Mouse (Mus musculus): ENCODE data around the gene Dnaja3. TPM values are rescaled to one million over a fixed set of nuclear protein-coding genes. Genes with fewer than 3 reads are reported as not detected.
A peak's percentile ranks its signal among the peaks of the same experiment; 100 is the strongest.
"Not testable (repeated sequence)": the region's sequence is repeated elsewhere in the genome, so short reads cannot be mapped to it uniquely, and the experiment has no call there.

The Dnaja3 gene
- total RNA-seq, 2 experiments from 2014 or later, result 56.9 to 62.2 TPM

DNA sequence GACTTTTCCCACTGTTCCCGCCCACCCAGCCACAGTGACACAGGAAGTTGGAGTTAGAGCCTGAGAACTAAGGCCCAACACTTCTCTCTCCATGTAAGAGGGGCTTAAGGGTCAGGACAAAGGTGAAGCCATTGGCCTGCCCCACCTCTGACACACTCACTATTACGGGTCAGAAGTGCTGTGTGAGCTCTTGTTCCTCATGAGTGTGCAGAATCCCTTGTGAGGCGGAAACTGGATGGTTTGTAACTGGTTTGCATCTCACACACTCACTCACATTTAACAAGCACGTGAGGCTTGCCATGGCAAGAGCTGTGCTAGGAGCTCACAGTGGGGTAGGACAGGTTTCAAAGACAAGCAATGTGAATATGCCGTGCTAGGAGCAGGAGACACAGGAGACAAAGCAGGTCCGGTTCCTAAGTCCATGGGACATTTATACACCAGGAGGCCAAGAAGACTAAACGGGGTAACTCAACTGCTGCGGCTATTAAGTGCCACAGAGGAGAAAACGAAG is 16.8 kb downstream of the Dnaja3 start:
- H3K4me3 ChIP-seq, result no peak overlapping the region
- intact Hi-C loops (cut with DNase I), result no loop called here
- TF ChIP-seq CTCF (IDR thresholded peaks at IDR 0.05), result no peak
- no peak for DNase-seq (ENCODE audit: extremely low spot score in 1 of 2, low spot score in 2 of 2)
- peak overlapping the region; percentile 73; the same call in 1 of the 2 replicates for H3K27ac ChIP-seq

DNA sequence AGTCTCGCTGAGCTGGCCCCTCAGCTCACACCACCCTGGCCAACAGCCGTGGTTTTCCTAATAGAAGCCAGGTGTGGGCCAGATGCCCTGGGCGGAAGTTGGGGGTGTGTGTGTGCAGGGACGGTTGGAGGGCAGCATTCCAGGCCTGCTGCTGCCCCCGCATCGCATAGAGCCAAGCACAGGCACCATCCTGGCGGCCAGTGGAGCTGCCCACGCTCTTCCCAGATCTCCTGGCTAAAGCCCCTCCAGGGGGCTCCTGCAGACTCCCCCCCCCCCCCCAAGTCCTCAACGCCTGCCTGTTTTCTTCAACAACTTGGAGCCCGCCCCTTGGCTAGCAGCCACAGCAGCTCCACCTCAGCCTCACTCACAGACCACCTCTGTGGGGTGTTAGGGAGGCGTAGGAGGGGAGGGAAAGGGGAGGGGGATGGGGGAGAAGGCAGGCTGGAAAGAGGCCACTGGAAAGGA is 19.0 kb downstream of the Dnaja3 start:
- intact Hi-C loops (cut with DNase I), result loop anchor here (1.0 kb wide), 1 partner anchor 17 kb away; no protein-coding TSS in a partner anchor
- DNase-seq (ENCODE audit: extremely low spot score in 1 of 2, low spot score in 2 of 2), result no peak
- no peak overlapping the region for H3K4me3 ChIP-seq

DNA sequence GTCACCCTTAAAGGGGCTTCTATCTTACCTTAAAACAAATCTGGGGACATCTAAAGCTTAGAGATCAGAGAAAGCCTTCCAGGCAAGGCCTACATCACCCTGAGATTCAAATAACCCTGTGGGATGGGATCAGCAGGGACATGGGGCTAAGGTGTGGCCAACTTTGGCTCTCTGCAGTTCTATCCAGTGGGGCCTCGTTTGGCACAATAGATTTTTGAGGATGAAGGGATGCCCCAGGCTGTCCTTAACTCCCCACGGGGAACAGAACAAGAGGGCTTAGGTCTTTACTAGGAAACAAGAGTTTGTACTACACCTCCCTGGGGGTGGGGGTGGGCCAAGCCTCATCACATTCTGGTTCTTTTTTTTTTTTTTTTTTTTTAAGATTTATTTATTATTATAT is 19.5 kb downstream of the Dnaja3 start:
- intact Hi-C loops (cut with DNase I), result loop anchor here (1.0 kb wide), 1 partner anchor 17 kb away; no protein-coding TSS in a partner anchor
- H3K27ac ChIP-seq, result peak overlapping the region; percentile 66
- no peak overlapping the region for H3K4me3 ChIP-seq
- no peak for TF ChIP-seq CTCF (IDR thresholded peaks at IDR 0.05)
- no peak for DNase-seq (ENCODE audit: extremely low spot score in 1 of 2, low spot score in 2 of 2)

More for the DNA sequence above, 19.0 kb downstream of the Dnaja3 start:
- TF ChIP-seq CTCF (IDR thresholded peaks at IDR 0.05), result no peak
- peak overlapping the region; percentile 70 for H3K27ac ChIP-seq

DNA sequence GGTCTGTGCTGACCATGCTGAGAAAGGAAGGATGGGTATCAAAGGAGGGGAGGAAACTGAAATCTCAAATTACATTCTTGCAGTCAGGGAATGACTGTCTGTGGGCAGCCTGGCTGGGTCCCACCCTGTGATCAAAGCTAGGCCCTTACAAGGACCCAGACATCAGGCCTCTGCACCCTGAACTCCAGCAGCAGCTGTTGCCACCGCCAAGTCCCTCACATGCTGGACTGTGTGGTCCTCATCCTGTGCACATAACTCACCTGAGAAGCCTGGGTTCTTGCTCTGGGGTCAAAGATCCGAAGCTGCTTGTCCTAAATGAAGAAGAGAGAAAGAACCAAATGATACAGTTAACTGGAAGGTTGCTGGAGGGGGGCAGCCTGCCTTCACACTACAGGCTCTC is 21.8 kb downstream of the Dnaja3 start:
- TF ChIP-seq CTCF (IDR thresholded peaks at IDR 0.05), result no peak
- intact Hi-C loops (cut with DNase I), result no loop called here

DNA sequence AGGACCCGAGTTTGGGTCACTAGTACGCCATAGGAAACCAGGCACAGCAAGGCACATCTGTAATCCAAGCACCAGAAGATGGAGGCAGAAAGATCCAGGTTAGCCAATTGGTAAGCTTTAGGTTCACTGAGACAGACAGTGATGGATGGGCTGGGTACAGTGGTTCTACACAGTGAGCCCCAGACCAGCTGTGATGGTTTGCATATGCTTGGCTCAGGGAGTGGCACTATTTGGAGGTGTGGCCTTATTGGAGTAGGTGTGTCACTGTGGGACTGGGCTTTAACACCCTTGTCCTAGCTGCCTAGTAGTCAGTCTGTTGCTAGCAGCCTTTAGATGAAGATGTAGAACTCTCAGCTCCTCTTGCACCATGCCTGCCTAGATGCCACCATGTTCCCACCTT is 24.0 kb downstream of the Dnaja3 start:
- no peak for TF ChIP-seq CTCF (IDR thresholded peaks at IDR 0.05)
- no peak for DNase-seq (ENCODE audit: extremely low spot score in 1 of 2, low spot score in 2 of 2)
- intact Hi-C loops (cut with DNase I), result no loop called here
- Histone ChIP-seq H3K4me3 (no peak overlapping the region), H3K27ac (no peak overlapping the region)

More for the DNA sequence above, 21.8 kb downstream of the Dnaja3 start:
- no peak overlapping the region for H3K27ac ChIP-seq
- no peak overlapping the region for H3K4me3 ChIP-seq
- no peak for DNase-seq (ENCODE audit: extremely low spot score in 1 of 2, low spot score in 2 of 2)

DNA sequence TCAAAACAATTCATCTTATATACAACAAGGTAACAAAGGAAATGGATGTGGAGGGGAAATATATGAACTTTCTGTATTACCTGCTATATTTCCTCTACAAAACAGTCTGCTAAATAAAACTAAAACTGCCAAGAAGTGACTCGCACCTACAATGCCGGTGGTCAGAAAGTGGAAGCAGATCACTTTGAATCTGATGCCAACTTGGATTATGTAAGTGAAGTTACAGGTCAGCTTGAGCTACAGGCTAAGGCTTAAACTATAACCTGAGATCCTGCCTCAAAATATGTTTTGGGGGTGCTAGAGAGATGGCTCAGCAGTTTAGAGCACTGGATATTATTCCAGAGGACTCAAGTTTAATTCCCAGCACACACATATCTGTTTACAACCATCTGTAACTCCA is 25.9 kb downstream of the Dnaja3 start:
- H3K4me3 ChIP-seq, result no peak overlapping the region
- no peak for DNase-seq (ENCODE audit: extremely low spot score in 1 of 2, low spot score in 2 of 2)
- no peak for TF ChIP-seq CTCF (IDR thresholded peaks at IDR 0.05)
- intact Hi-C loops (cut with DNase I), result loop anchor here (5.0 kb wide), 2 partner anchors 98 to 178 kb away; no protein-coding TSS in a partner anchor
- no peak overlapping the region for H3K27ac ChIP-seq

DNA sequence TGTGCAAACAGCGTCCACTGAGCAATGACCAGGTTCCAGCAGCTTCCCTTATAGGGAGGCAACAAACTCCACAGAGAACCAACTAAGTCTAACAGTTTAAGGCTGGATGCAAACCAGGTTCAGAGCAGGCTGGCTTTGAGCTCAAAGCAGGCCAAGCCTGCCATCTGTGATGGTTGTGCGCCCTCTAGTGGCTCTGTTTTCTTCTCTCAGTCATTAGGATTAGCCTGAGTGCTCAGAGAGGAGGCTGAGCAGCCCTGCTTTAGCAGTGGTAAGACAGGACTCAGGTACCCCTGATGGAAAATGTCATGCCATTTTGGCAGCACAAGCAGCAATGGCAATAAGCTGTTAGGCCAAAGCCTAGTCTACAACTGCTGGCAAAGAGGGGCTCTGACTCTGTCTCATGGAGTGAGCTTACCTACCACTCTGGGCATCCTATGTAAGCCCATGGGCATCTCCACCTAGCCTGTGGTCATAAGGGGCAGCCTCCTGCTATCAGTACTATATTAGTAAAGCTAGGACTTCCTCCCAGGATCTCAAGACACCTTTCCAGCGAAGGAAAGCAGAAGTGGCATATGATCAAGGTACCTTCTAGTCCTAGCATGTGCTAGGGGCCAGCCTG is 27.5 kb downstream of the Dnaja3 start:
- DNase-seq (ENCODE audit: extremely low spot score in 1 of 2, low spot score in 2 of 2), result peak; percentile 81 to 88
- intact Hi-C loops (cut with DNase I), result loop anchor here (1.0 to 5.0 kb wide), 3 partner anchors 37 to 180 kb away; no protein-coding TSS in a partner anchor
- Histone ChIP-seq H3K4me3 (no peak overlapping the region), H3K27ac (no peak overlapping the region)
- peak; percentile 96 for TF ChIP-seq CTCF (IDR thresholded peaks at IDR 0.05)

DNA sequence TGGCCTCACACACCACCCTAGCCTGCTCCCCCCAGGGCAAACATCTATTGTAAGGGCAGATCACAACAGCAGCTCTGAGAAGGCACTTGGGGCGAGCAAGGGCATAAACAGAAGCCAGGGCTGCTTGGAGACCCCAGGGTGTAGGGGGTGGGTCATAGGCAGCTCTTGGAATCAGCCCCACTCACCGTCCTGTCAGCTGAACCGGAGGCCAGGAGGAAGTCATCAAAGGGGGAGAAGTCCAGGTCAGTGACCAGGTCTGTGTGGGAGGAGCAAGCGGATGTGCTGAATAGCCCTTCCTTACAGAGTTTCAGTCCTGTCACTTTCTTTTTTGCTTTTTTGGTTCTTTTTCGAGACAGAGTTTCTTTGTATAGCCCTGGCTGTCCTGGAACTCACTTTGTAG is 30.5 kb downstream of the Dnaja3 start:
- DNase-seq (ENCODE audit: extremely low spot score in 1 of 2, low spot score in 2 of 2), result no peak
- Histone ChIP-seq H3K4me3 (no peak overlapping the region), H3K27ac (no peak overlapping the region)
- intact Hi-C loops (cut with DNase I), result no loop called here
- TF ChIP-seq CTCF (IDR thresholded peaks at IDR 0.05), result no peak

DNA sequence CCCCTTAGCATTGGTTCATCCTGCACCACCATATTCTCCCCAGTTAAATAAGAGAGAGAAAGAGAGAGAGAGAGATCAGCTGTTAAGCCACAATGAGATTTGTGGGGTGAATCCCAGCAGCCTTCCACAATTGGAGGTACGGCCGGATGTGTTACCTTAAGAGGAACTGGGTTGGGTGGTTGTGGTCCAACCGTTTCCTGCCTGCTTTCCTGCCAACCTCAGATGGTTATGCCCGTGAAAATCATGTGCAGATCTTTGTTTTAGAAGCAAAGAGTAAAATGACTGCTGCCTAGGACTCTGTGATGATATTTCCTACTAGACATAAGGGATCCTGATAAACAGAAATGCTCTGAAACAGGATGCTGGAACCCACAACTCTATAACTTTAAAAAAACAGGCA is 34.3 kb downstream of the Dnaja3 start:
- no peak overlapping the region for H3K27ac ChIP-seq
- no peak for DNase-seq (ENCODE audit: extremely low spot score in 1 of 2, low spot score in 2 of 2)
- no peak overlapping the region for H3K4me3 ChIP-seq
- intact Hi-C loops (cut with DNase I), result no loop called here
- no peak for TF ChIP-seq CTCF (IDR thresholded peaks at IDR 0.05)

DNA sequence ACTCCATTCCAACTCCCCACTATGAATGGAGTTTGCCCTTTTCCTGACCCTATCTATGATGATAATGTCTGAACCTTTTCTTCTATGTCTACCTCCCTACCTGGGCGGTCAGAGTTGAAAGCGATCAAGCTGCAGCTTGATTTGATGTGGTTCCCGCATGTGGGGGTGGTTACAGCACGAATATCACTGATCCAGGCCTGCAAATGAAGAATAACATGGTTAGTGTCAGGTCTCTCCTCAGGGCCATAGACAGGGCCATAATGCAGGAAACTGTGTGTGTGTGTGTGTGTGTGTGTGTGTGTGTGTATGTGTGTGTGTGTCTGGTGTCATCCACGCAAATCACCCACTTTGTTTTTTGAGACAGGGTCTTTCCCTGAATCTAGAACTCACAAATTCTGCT is 37.0 kb downstream of the Dnaja3 start:
- TF ChIP-seq CTCF (IDR thresholded peaks at IDR 0.05), result no peak
- no peak for DNase-seq (ENCODE audit: extremely low spot score in 1 of 2, low spot score in 2 of 2)
- intact Hi-C loops (cut with DNase I), result no loop called here

DNA sequence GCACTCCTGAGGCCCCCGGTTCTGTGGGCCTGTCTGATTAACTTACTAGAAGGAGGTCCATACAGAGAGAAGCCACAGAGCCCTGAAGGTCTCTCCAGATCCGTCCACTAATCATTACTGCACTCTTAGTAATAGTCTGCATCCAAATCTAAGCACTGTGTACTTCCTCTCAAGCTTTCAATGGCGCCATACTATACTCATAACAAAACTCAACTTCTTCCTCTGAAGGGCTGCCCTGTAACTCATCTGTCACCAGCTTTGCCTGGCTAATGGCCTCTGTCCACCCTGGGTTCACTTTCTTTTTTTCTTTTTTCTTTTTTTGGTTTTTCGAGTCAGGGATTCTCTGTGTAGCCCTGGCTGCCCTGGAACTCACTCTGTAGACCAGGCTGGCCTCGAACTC is 38.3 kb downstream of the Dnaja3 start:
- no peak overlapping the region for H3K4me3 ChIP-seq
- intact Hi-C loops (cut with DNase I), result no loop called here

More for the DNA sequence above, 37.0 kb downstream of the Dnaja3 start:
- Histone ChIP-seq H3K27ac (no peak overlapping the region), H3K4me3 (no peak overlapping the region)

DNA sequence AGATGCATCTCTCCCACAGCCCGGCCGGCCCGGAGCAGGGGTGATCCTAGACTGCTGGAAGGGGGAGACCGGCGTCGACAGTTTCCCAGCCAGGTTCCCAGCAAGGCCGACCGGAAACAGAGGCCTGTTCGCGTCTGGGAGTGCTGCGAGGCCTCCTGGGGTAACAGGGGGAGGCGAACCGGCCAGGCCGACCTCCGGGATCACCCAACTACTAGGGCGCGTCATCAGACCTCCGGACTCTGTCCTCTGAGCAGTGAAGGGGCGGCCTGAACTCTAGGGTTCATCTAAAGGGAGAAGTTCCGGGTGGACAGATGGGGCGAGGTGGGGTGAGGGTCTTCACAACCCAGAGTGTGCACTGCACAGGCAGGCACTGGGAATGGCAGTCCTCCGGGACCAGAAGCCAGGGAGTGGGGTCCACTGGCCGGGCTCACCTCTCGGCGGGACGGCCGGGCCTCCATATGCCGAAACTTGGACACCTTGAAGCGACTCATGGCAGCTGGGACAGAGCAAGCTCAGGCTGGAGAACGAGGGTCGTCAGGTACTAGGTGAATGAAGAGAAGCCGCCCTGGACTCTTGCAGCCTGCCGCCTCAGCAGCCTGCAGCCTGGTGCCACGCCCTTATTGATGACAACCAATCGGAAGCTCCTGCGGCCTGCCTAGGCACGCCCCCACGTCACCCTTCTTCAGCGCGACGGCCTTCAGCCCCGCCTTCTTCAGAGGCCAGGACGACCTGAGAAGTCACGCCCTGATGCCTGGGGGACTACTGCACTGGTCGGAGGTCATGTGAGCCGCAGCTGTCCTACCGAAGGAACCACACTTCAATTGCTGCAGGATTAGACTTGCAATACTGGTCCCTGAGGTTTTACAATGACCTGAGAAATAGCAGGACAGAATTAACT is 39.6 kb downstream of the Dnaja3 start, which contains the start of gene Coro7:
TSS of gene Coro7 (minus strand) at position 657 of the 898 bp plus-strand sequence.
- Histone ChIP-seq H3K27ac (peak within 1 kb of the TSS; percentile 73), H3K4me3 (peak within 1 kb of the TSS; percentile 87)
- intact Hi-C loops (cut with DNase I), result no loop called here
- peak; percentile 78 to 89 for DNase-seq (ENCODE audit: extremely low spot score in 1 of 2, low spot score in 2 of 2)
- no peak for TF ChIP-seq CTCF (IDR thresholded peaks at IDR 0.05)

More for the DNA sequence above, 38.3 kb downstream of the Dnaja3 start:
- no peak for TF ChIP-seq CTCF (IDR thresholded peaks at IDR 0.05)
- no peak for DNase-seq (ENCODE audit: extremely low spot score in 1 of 2, low spot score in 2 of 2)
- no peak overlapping the region for H3K27ac ChIP-seq

DNA sequence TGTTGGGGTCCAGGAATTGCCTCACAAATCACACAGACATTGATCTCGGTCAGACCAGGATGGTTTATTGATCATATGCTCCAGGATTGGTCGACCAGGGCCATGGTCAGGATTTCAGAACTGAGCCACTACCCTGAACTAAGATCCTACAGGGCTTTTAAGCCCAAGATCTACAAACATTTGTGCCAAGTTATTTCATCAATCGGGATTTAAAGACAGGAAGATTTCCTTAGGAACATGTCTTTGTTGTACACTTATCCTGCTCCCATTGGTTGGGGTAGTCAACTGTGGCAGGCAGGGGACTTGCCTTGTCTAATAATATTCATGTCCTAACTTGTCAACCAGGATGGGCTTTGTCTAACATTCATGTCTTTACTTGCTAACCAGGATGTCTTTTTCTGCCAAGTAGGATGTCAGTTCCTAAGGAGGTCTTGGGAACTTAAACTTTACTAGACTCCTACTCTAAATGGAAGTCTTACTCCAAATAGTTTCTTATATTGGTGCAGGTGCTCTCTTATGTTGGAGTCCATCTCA is 41.2 kb downstream of the Dnaja3 start:
- DNase-seq (ENCODE audit: extremely low spot score in 1 of 2, low spot score in 2 of 2); intact Hi-C loops (cut with DNase I); H3K4me3 ChIP-seq; H3K27ac ChIP-seq: not testable (repeated sequence)

All from left cerebral cortex, adult 2 months (tissue).